Mouse (Mus musculus): ENCODE results near the gene Stk32c.

GRCm38 (mm10) chr7:139208023-139208772, 4.9 kb downstream of the Stk32c start:
- TF ChIP-seq CTCF (conservative IDR thresholded peaks at IDR 0.05; ENCODE audit: insufficient read depth, insufficient read length, low read depth, low read length) (peak; percentile 79), POLR2A (IDR thresholded peaks at IDR 0.05; ENCODE audit: low read depth, low read length) (no peak)
